Mouse (Mus musculus): ENCODE measurements at regions not wholly inside any gene's neighbourhood (a gene's known extent, or its start where the extent isn't known, plus 50 kb on each side); places are given as distances from the start of the nearest gene placed in this dataset.

DNA sequence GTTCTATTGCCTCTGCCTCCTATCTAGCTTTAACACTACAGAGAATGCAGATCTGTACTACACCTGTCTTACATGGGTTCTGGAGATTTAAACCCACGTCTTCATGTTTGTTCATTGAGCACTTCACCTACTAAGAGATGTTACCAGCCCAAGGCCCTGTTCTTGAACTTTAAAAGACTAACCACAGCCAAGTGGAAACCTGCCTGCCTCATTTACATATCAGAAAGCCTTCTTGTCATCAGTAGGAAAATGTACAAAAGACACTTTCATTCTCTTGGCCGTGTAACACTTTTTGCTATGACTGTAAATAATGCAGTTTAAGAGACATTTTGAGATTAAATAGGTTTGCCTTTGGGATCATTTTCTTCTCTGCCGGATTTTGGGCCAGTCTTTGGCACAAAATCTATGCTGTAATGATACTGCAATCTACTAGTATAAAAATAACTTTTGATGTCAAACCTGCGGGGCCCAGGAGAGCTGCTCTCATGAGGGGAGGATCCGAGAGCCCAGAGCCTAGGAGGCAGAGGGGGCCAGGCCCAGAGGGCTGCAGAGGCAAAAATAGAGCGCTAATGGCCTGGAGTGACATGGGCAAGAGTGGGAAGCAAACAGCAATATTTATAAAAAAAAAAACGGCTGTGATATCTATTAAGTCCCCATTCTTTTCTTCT lies 318.4 kb upstream of the Myo3a start:
- DNase-seq (ENCODE audit: low spot score) = no peak

DNA sequence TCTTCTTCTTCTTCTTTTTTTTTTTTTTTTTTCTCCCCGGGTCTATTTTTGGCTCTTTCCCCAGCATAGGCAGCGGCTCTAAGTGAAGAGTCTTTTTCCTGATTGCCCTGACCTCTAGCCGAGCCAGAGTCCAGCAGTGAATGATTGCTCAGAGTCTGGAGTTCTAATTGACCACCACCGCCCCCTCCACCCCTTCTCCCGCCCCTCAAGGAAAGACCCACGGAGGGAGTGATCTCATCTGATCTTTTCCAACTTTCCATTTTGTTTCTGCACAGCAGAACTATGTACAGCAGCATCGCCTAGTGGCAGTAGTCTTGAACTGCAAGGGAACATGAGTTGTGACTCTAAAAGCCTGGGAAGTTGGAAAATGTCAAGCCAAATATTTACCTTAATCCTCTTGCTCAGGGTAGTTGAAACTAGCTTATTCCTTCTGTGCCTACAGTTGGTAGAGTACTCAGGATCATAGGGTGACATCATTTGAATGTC lies 317.8 kb upstream of the Myo3a start:
- peak; percentile 61 for DNase-seq (ENCODE audit: low spot score)

DNA sequence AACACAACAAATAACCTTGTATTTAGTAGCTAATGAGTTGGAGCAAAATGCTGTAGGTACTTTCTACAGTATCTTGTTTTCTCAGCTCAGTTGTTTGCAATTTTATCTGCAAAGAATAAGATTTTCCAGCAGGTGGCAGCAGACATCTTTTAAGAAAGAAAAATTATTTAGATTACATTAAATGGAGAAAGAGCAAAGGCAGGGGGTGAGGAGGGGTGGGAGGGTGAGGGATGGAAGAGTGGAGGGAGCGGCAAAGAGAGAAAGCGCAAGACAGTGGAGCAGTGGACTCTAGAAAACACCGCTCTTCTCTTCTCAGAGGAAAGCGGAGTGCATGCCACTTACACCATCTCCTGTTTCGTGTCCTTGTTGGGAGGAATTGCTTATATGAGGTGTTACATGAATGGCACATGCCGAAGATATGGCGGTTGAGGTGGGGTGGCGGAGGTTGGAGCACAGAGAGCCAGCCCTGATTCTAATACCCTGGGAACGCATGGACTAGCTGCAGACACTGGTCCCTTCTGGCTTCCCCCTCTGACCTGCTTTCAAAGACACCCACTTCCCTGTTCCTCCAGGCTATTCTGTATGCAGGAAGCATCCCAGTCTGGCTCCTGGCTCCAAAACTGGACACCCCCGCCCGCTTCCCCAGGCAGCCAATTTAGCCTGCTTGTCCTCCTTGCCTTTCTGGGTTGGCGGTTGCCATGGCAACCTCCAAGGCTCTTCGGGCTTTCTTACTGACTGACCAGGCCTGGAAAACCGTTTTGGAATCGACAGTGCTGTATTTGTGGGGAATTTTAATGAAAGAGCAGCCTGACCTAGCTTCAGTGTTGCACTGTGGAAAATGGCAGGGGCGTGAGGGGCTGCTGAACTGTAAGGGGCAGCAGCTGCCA lies 309.3 kb upstream of the Myo3a start:
- peak; percentile 11 for DNase-seq (ENCODE audit: low spot score)

DNA sequence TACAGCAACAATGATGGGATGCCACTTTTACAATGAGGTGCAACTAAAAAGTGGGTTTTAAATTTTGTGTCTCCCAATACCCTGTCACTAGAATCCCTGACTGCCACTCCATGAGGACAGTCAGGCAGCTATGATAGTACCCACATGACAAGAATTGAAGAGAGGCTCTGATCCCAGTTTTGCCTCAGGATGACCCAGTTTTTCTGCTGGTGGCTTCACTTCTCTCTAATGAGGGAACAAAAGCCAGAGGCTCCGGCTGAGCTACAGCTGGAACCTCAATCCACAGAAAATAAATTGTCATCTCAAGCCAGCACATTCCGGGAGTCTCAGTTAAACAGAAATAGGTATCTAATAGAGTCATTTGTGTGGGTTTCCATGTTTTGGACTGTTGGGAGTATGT lies 308.2 kb upstream of the Myo3a start:
- no peak for DNase-seq (ENCODE audit: low spot score)

DNA sequence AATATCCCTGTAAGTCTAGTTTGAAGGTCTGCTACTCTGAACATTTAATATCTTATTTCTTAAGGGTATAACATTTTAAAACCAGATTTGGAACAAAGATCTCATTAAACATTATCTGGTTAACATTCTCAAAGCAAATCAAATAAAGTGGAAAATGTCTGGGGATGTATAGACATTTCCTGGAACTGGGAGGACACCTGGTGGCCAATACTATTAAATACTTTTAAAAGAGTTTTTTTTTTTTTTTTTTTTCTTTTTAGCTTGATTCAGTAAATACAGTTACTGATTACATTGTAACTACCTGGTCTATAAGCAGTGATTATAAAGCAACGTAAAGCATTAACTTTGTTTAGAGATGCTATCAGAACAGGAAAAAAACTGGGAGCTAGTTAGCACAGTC lies 299.6 kb upstream of the Myo3a start:
- no peak for DNase-seq (ENCODE audit: low spot score)

DNA sequence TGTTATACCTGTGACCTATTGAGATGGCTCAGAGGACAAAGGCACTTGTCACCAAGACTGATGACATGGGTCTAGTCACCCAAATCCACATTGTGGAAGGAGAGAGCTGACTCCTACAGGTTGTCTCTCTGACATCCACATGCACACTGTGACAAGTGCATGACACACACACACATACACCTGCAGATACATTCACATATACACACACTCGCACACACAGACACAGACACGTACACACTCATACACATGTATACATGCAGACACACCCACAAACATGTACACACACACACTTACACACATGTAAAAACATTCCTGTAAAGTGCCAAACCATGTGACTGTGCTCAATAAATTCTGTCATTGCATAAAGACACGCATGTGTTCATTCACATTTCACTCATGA lies 287.3 kb upstream of the Myo3a start:
- no peak for DNase-seq (ENCODE audit: low spot score)

DNA sequence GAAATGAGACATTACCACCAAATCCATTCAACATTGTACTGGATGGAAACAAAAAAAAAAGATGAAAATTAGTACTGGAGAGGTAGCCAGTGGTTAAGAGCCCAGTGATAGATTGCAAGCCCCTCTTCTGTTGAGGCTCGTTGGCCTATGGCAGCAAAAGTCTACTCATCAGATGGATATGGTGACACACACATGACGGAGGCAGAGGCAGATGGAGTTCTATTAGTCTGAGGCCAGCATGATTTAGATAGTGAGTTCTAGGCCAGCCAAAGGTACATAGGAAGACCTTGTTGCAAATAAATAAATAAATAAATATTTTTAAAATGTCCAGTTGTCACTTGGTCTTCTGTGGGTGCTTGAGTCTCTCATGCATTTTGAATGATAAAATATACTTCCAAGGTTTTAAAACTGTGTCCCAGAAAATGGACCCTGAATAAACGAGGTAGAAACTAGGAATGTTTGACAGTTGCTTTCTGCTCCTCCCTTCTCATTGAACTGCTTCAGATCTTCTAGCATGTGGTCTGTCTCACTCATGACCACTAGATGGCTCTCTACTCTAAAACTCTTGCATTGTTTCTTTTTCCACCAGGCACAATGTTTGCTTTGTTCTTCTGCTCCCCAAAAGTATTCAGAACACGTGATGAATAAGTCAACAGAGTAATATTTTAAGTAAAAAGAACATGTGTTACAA lies 286.4 kb upstream of the Myo3a start:
- DNase-seq (ENCODE audit: low spot score) = no peak

DNA sequence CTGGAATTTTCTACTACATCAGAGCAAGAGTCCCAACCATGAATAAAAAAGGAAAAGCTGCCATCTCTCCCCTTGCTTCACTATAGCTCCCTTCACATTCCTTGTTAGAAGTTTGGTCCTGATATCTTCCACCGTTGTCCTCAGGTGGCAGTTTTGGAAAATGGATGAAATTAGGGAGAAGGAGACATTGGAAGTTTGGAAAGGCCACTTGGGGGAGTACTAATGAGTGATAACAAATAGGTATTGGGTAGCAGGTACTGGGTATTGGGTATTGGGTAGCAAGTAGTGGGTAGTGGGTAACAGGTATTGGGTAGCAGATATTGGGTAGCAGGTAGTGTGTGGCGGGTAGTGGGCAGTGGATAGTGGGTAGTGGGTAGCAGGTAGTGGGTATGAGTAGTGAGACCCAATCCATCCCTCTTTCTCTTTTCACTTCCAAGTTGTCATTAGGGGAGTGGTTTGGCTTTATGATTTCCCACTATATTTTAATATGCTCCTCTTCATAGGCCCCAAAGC lies 285.8 kb upstream of the Myo3a start:
- DNase-seq (ENCODE audit: low spot score) = no peak

DNA sequence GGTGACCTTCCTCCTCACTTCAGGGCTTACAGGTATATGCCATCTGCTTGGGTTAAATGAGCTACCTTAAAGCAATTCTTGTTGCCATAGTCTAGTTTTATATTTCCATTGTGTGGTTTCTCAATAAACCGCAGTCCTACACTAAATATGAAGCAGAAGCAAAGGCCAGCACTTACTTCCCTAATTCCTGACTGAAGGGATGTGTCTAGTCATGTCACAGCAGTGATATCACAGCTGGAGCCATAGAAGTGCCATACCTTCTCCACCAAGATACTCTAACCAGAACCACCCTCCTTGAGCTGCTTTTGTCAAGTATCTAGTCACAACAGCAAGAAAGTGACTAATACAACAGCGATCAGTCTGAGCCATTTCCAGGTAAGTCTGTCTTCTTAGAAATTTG lies 283.6 kb upstream of the Myo3a start:
- DNase-seq (ENCODE audit: low spot score) = no peak

DNA sequence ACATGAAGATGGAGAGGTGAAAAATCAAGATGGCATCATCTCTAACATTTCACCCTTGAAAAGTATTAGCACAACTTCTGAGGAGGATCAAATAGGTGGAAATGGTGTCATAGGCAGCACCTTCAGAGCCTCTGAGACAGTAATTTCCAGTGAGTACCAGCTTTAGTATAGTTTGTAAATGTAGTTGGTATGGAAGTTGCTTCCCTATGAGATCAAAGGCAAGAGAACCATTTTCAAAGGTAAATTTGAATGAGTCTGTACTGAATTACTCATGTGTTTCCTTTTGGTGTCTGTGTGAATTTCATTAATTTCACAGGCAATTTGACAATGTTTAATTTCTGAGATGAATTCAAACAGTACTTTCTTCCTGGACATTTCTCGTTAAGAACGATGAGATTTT lies 280.8 kb upstream of the Myo3a start:
- no peak for DNase-seq (ENCODE audit: low spot score)

DNA sequence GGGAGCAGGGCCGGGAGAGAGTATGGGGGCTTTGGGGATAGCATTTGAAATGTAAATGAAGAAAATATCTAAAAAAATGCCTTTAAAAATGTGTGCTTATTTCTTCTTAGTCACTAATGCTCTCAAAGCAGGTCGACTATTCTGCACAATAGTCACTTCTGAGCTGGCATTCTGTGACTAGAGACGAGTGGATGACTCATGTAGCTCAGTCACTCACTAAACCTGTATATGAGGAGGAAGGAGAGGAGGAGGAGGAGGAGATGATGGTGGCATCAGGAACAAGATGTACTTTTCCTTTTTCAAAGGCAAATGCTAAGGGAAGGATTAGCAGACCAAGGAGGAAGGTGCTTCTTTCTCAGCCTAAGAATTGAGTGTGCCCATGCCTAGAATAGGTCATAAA lies 276.0 kb upstream of the Myo3a start:
- no peak for DNase-seq (ENCODE audit: low spot score)

DNA sequence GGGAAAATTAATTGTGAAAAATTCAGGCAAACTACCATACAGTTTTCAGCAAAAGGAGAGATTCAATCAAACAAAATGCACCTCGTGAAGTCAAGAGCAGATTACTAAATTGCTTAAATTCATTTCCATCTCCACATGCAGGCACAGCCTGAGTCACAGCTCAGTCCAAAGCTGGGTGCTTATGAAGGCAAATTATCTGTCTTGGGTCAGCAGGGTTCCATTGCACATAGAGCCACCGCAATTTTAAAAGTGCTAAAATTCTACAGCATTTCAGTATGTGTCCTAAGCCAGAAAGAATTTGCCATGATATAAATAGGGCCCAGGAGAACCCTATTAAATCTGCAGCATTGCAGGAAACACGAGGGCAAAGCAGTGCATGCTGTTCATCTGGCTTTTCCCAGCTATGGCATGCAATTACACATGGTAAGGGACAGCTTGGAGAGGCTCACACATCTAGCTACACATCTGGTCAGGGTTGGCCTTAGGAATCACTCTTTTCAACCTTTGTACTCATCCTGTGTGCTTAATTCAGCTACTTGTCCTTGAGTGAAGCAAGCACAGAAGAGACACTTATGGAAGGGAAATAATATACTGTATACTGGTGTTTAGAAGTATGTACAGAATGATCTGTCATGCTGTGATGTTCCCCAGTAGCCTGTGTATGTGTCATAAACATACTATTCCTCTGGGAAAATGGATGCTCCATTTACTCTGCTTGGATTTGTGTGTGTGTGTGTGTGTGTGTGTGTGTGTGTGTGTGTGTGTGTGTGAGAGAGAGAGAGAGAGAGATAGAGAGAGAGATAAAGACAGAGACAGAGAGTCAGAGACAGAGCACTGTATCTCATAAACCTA lies 271.0 kb upstream of the Myo3a start:
- DNase-seq (ENCODE audit: low spot score) = no peak

DNA sequence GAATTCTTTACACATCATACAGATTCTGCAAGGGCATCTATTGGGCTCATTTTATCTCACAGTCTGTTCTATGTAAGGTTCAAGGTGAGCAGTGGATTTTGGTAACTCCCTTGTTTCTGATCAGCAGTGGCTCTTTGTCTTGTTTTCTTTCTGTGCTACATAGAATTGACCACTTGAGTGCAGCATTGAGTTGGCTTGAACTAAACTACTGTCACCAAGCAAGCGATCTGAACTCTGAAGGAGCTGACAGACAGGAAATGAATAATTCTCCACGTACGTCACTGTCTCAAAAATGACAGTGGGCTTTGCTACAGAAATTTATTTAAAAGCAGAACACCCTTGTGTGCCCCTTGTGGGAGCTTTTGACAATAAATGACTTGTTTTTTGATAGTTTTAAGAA lies 268.9 kb upstream of the Myo3a start:
- peak; percentile 14 for DNase-seq (ENCODE audit: low spot score)

DNA sequence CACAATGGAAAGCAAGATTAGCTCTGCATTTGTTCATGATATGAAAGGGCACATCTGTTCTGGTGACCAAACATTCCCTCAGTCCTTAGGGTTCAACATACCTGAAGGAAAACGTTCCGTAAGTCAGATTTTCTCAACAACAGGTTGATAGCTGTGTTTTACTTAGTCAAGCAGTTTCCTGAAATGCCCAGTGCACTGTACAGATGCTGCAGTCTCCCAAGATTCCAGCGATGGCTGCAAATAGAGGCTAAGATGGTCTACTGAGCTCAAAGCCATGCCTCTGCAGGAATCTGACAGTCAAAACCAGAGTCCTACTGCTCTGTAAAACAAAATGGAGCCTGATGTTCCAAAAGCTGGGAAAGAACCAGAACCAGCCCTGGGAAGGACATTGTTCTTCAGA lies 268.5 kb upstream of the Myo3a start:
- no peak for DNase-seq (ENCODE audit: low spot score)

DNA sequence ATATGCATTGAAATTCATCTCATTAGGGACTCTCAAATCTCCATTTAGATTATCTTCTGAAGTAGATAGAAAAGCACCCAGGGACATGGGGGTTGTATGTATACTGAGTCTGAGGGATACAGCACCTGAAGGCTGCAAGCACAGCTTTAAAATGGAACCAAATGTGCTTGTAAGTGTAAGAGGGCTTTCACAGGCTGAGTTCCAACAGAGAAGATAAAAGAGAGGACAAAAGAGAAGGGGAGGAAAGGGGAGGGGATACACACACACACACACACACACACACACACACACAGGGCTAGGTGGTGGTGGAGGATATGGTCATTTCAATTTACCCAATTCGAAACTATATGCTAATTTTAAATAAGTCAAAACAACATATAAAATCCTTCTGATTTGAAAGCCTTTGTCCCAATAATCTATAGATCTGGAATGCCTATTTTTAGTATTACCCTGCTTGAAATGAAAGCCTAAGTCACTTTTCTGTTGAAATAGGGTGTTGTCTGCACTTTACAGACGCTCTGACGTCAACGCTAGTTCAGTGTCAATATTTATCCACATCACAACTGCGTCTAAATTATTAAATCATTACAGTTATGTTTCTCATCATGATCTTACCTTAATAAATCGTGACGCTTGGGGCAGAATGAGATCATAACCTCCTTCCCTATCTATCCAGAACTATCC lies 263.8 kb upstream of the Myo3a start:
- no peak for DNase-seq (ENCODE audit: low spot score)

DNA sequence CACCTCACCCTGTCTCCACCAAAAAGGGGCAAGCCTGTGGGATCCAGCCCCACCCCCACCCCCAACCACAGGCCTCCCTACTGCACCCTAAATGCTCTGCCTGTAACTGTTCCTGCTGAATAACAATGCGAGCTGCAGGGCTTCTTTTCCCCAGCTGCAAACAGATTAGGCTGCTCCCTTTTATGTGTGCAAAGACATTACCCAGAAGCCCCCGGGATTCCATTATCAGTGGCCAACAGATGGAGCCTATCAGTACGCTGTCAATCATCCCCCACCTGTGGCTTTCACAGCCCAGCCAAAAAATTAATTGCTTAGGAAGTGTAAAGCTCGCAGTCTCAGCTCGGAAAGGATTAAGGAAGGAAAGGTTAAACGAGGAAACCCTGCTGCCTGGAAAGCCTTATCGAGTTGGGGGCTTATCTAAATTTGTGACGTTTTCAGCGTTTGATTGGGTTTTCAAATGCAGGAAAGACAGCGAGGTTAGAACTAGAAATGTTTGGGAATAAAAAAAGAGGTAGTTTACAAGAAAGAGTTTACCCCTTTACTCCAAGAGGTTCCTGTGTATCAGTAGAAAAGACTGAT lies 263.2 kb upstream of the Myo3a start:
- DNase-seq (ENCODE audit: low spot score) = peak; percentile 53

DNA sequence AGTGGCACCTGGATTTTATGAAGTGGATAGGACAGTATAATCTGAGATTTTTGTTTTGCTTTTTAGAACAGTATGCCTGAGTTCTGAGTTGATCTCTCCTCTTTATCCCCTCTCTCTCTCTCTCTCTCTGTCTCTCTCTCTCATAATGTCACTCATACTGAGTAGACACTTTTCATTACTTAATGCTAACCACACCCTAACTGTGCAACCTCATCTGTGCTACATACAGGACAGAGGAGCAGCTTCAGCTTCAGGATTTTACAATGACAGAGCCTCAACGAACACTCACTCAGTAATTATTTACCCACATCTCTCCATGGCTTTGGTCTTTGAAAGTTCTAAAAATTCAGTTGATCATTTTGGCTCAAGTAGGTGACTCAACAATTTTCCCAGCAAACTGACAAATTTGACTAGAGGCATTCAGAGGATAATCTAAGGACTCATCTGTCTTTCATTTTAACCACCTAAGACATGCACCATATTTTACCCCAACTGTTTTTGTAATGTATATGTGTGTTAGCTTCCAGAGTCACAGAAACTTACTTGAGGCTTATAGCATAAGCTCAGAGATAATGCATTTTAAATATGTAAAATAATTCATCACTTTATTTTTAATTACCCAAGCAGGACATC lies 256.4 kb upstream of the Myo3a start:
- DNase-seq (ENCODE audit: low spot score) = no peak

DNA sequence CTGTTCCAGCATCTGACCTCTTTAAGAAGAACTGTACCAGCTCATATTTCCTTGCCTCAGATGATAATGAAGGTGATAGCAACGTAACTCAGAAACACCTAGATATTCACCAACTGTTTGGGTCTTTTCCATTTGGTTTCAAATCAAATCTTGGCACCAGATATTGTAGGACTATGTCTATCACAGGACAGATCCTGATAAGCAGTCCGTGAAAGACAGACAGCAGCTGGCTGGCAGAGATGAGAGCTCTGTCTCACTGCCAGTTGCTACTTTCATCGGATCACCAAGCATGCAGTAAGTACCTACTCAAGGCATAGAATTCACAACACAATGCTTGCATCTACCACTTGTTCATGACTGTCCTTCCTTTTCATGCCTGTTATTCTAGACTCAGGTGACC lies 252.7 kb upstream of the Myo3a start:
- no peak for DNase-seq (ENCODE audit: low spot score)

DNA sequence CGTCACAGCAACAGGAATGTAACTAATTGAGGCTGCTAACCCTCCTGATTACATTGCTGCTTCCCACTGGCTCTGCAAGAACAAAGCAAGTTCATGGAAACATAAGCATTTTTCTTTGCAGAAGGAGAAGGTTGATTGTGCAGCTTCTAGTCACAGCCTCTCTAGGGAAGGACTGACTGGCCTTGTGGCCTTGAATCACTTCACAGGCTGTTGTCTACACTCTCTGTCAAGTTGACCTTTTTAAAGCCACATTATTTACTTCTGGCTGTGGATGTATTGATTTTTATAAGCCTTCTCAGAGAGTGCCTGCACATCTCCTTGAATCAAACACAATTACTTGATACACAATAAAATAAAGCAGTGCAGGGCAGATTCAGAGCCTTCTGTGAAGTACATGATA lies 251.8 kb upstream of the Myo3a start:
- DNase-seq (ENCODE audit: low spot score) = no peak

DNA sequence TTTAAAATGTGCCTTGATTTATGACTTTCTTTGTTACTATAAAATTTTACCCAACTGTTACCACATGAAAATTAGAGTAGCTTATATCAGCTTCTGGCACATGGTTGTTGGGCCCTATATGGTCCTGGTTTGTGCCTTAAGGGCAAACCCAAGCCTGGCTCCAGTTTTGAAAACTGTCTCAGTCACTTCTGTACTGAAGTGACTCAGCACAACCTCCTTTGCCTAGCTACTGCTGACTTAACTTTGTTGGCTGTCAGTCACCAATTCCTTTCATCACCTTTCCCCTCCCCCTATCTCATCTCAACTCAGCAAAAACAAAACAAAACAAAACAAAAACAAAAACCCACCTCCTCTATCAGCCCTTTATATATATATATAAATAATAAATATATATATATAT lies 251.0 kb upstream of the Myo3a start:
- DNase-seq (ENCODE audit: low spot score) = no peak
